Mouse (Mus musculus) liver, adult 2 months (tissue): ENCODE data around the gene Scarf2. TPM values are rescaled to one million over a fixed set of nuclear protein-coding genes. Genes with fewer than 3 reads are reported as not detected.

Source experiments
- DNase-seq: peaks from one replicate; pipeline ENCODE4 v3.0.0-alpha.2; 2011; ENCODE audit warnings: low read depth, low spot score; ENCODE audit errors: extremely low read depth
- H3K27ac ChIP-seq: fragments of 200-500 bp; replicated peaks from 2 replicates; pipeline ENCODE4 v1.5.1; 2012; ENCODE audit warnings: low read depth, mild to moderate bottlenecking, control low read depth, inconsistent platforms, low read length; ENCODE audit not compliant: insufficient read depth
- H3K27me3 ChIP-seq: fragments of 200-500 bp; 2 replicates; pipeline ENCODE4 v1.6.1; 2012; ENCODE audit warnings: mild to moderate bottlenecking, moderate library complexity, low read length, inconsistent platforms; ENCODE audit not compliant: control insufficient read depth, insufficient read depth
- H3K36me3 ChIP-seq: fragments of 200-500 bp; 2 replicates; pipeline ENCODE4 v1.6.1; 2012; ENCODE audit warnings: low read length, inconsistent platforms; ENCODE audit not compliant: control insufficient read depth, insufficient read depth
- H3K4me1 ChIP-seq: fragments of 200-500 bp; 2 replicates; pipeline ENCODE4 v1.6.1; 2011; ENCODE audit warnings: low read length; ENCODE audit not compliant: control insufficient read depth, insufficient read depth
- H3K4me3 ChIP-seq: fragments of 200-500 bp; 2 replicates; pipeline ENCODE4 v1.5.1; 2011; ENCODE audit warnings: low read depth, mild to moderate bottlenecking, control low read depth, low read length, moderate library complexity; ENCODE audit not compliant: insufficient read depth
- H3K79me2 ChIP-seq: fragments of 200-500 bp; 2 replicates; pipeline ENCODE4 v1.6.1; 2012; ENCODE audit warnings: inconsistent platforms, mild to moderate bottlenecking, low read length, moderate library complexity; ENCODE audit not compliant: control insufficient read depth, insufficient read depth
- H3K9ac ChIP-seq: fragments of 200-500 bp; 2 replicates; pipeline ENCODE4 v1.6.1; 2012; ENCODE audit warnings: low read depth, mild to moderate bottlenecking, control low read depth, inconsistent platforms, low read length
- CTCF ChIP-seq: fragments of 200-500 bp; IDR thresholded peaks from 2 replicates; pipeline ENCODE4 v1.5.1; 2011; ENCODE audit warnings: low read depth, low read length, control low read depth
- POLR2A ChIP-seq: fragments of 200-500 bp; IDR thresholded peaks from 2 replicates; pipeline ENCODE4 v1.6.1; 2011; ENCODE audit warnings: low read length, control low read depth; ENCODE audit not compliant: insufficient read depth; ENCODE audit errors: extremely low read depth
- WGBS: fragments of 180-500 bp; shearing (Covaris S2); methylation state at CpG from one replicate; pipeline ENCODE4 v1.1.7; 2018; 5-methylcytosine and 5-hydroxymethylcytosine counted together
- polyA plus RNA-seq: library from polyadenylated mRNA; depleted of rRNA; stranded (reverse); fragments of >200 nt; gene quantifications from 2 replicates; pipeline ENCODE4 v1.2.3, GENCODE M21; 2012
- total RNA-seq: library from RNA; depleted of rRNA; stranded (reverse); fragments of >200 nt; gene quantifications from 2 replicates; pipeline ENCODE4 v1.2.3, GENCODE M21; 2014

Gene Scarf2
- total and polyA plus RNA-seq, 2 experiments = 1.8 to 7.7 TPM

GRCm38 (mm10) chr16:17812120-17812519 is 15.0 kb downstream of the Scarf2 start:
- WGBS = 5% methylated on average over 5 of the region's 5 CpGs

GRCm38 (mm10) chr16:17813173-17813572 is 16.1 kb downstream of the Scarf2 start:
- no peaks in the 10 kb centered on the region for H3K27me3 ChIP-seq
- no peak for TF ChIP-seq CTCF
- TF ChIP-seq POLR2A = no peak
- no peak overlapping the region for H3K4me3 ChIP-seq

More at GRCm38 (mm10) chr16:17812120-17812519, 15.0 kb downstream of the Scarf2 start:
- peaks cover 7% of the 10 kb centered on the region; the same call in 1 of the 2 replicates for H3K4me1 ChIP-seq
- no peak overlapping the region for H3K9ac ChIP-seq
- H3K4me3 ChIP-seq = no peak overlapping the region
- no peaks in the 10 kb centered on the region for H3K79me2 ChIP-seq
- H3K27me3 ChIP-seq = peaks cover 6% of the 10 kb centered on the region
- peak; percentile 11; the same call in 1 of the 2 replicates for TF ChIP-seq CTCF
- no peak for TF ChIP-seq POLR2A
- DNase-seq = peak; percentile 52
- H3K27ac ChIP-seq = no peak overlapping the region
- no peaks in the 10 kb centered on the region for H3K36me3 ChIP-seq

DNA sequence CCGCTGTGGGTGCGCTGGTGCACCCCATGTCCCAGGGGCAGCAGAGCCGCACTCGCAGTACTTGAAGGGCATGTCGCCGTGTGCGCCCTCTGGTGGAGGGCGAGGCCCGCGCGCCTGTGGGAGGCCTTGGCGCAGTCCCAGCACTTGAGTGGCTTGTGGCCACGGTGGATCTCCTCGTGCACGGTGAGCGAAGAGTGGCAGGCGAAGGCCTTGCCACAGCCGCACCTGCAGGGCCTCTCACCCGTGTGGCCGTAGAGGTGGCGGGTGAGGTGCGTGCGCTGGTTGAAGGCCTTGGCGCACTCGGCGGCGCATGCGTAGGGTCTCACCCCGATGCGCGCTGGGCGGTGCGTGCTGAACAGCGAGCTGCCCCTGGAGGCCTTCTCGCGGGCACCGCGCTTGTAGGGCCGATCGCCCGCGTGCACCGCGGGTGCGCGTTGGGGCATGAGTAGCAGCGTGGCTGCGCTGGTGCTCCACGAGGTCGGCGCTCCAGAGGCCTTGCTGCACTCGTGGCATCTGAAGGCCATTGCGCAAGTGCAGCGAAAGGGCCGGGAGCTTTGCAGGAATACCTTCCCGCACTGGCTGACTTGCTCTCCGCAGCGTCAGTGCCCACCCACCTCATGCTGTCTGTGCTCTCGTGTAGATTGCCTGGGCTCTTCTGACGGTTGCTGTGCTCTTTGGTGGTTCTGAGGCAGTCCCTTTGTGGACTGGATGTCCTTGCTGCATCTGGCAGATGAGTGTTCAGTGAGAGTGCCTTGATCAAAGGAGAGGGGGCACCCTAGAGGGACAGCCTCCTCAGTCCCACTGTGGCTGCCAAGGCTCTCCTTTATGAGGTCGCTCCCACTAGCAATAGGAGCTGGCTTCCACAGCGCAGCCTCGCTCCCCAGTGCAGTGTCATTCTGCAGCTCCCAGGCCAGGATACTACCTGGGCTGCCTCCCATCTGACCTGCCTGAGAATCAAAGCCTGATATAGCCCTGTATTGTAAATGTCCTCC is 18.6 kb downstream of the Scarf2 start:
- Histone ChIP-seq H3K4me1 (peaks cover 7% of the 10 kb centered on the region; the same call in 1 of the 2 replicates), H3K4me3 (peak overlapping the region; percentile 54), H3K9ac (peak overlapping the region; percentile 35), H3K79me2 (no peaks in the 10 kb centered on the region), H3K27ac (no peak overlapping the region), H3K36me3 (no peaks in the 10 kb centered on the region), H3K27me3 (no peaks in the 10 kb centered on the region)
- peak; percentile 54 for DNase-seq
- 5% methylated on average over 62 of the region's 63 CpGs for WGBS
- no peak for TF ChIP-seq POLR2A
- TF ChIP-seq CTCF = peak; percentile 92

More at GRCm38 (mm10) chr16:17813173-17813572, 16.1 kb downstream of the Scarf2 start:
- H3K36me3 ChIP-seq = no peaks in the 10 kb centered on the region
- H3K9ac ChIP-seq = no peak overlapping the region
- no peaks in the 10 kb centered on the region for H3K79me2 ChIP-seq
- WGBS = 73% methylated on average over 4 of the region's 4 CpGs
- H3K27ac ChIP-seq = no peak overlapping the region
- no peak for DNase-seq
- H3K4me1 ChIP-seq = peaks cover 7% of the 10 kb centered on the region; the same call in 1 of the 2 replicates

GRCm38 (mm10) chr16:17816528-17816927 is 19.4 kb downstream of the Scarf2 start:
- H3K79me2 ChIP-seq = no peaks in the 10 kb centered on the region
- DNase-seq = no peak
- TF ChIP-seq CTCF = no peak
- TF ChIP-seq POLR2A = no peak
- H3K27ac ChIP-seq = no peak overlapping the region
- 92% methylated on average over 8 of the region's 8 CpGs for WGBS
- no peak overlapping the region for H3K4me3 ChIP-seq
- H3K4me1 ChIP-seq = peaks cover 7% of the 10 kb centered on the region; the same call in 1 of the 2 replicates
- H3K36me3 ChIP-seq = no peaks in the 10 kb centered on the region
- H3K9ac ChIP-seq = no peak overlapping the region
- H3K27me3 ChIP-seq = no peaks in the 10 kb centered on the region

DNA sequence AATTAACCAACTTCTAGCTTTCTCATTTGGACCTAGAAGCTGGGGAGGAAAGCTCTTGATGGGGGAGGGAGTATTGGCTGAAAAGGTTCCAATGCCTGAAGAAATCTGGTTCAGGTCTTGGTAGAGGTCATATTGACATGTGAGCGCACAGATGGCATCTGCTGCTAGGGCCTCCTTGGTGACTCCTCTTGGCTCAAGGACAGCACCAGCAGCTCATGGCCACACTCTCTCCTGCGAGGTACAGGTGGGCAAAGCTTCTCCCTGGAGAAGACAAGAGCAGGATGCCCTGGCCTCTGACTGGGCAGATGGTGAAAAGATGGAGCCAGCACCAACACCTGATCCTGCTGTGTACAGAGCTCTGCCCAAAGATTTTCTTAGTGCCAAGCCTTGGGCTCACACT is 29.4 kb downstream of the Scarf2 start:
- no peaks in the 10 kb centered on the region for H3K36me3 ChIP-seq
- no peak overlapping the region for H3K27ac ChIP-seq
- no peak overlapping the region for H3K9ac ChIP-seq
- TF ChIP-seq POLR2A (no peak), CTCF (no peak)
- DNase-seq = no peak
- 0 out of 2 replicates have a peak, but pooled peaks cover 3% of the 10 kb centered on the region for H3K27me3 ChIP-seq
- H3K4me1 ChIP-seq = no peaks in the 10 kb centered on the region
- 79% methylated on average over 2 of the region's 2 CpGs for WGBS
- no peak overlapping the region for H3K4me3 ChIP-seq
- H3K79me2 ChIP-seq = no peaks in the 10 kb centered on the region

GRCm38 (mm10) chr16:17828229-17828628 is 31.1 kb downstream of the Scarf2 start:
- WGBS = 82% methylated on average over 2 of the region's 2 CpGs
- H3K27ac ChIP-seq = no peak overlapping the region
- H3K9ac ChIP-seq = no peak overlapping the region
- TF ChIP-seq CTCF = no peak
- no peak for TF ChIP-seq POLR2A
- no peaks in the 10 kb centered on the region for H3K36me3 ChIP-seq
- peaks cover 5% of the 10 kb centered on the region for H3K27me3 ChIP-seq
- no peak overlapping the region for H3K4me3 ChIP-seq
- no peaks in the 10 kb centered on the region for H3K79me2 ChIP-seq
- DNase-seq = no peak
- H3K4me1 ChIP-seq = no peaks in the 10 kb centered on the region
